Mouse (Mus musculus) kidney, postnatal 4 days (tissue): ENCODE results near the gene 1110059G10Rik.

Source experiments
- DNase-seq, 2 experiments: peaks; one replicate each; pipeline ENCODE4 v3.0.0; 2021; ENCODE audit warnings: mixed read lengths in 2 of 2

Gene 1110059G10Rik

GRCm38 (mm10) chr9:122950643-122951475 is at the start of gene 1110059G10Rik, which contains the start of gene Kif15:
Gene 1110059G10Rik (minus strand): TSS chr9:122951000.
Gene Kif15 (plus strand): TSS chr9:122951046.
- peak; percentile 96 for DNase-seq

DNA sequence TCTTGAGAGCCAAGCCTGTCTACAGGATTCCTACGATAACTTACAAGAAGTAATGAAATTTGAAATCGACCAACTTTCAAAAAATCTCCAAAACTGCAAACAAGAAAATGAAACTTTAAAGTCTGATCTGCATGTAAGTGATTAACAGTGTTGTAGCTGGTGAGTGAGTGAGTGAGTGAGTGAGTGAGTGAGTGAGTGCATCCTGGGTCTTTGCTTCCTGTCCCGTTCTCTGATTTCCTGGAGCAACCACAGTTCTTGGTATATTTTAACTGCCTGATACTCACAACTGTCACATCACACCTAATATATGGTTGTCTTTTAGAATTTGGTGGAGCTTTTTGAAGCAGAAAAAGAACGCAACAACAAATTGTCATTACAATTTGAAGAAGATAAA is 48.4 kb upstream of the 1110059G10Rik start:
- no peak for DNase-seq

GRCm38 (mm10) chr9:122998406-122999192 is 47.8 kb upstream of the 1110059G10Rik start:
- DNase-seq, result no peak

DNA sequence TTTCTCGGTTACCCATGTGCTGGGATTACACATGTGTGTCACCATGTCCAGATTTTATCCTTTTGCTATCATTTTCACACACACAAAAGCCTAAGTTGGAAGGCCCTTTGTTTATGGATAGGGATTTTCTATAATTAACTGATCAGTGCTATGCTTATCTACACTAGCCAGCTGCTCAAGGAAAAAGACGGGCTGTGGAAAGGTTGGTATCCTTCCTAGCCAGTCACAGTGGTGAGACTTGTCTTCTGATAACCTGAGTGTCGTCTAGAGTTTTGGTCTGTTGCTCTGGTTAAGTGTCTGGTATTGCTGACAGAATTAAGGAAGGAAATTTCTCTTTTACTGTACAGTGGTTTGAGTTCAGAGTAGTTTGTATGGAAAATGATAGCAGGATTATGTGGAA is 21.9 kb downstream of the 1110059G10Rik start:
- DNase-seq, result no peak

DNA sequence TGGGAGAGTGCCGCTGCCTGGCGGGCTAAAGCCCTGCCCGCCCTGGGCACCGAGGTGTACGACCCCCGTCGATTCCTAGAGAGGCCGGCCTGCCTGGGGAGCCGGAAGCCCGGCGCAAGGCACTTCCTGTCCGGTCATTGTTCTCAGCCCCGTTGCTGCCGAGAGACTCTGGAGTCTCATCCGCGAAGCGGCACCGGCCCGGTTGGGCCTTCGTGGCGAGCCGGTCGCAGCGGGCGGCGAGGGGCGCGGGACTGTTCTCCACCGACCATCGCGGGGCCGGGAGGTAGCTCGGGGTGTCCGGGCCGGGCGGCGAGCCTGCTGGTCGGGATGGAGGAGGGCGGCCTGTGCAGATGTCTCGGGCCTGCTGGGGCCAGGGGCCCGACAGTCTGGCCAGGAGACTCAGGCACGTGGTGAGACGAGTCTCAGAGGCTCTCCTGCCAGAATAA is 27.8 kb downstream of the 1110059G10Rik start, which contains the start of gene Zfp105:
TSS of gene Zfp105 (plus strand) at position 137 of the 446 bp plus-strand sequence.
- DNase-seq, result peak; percentile 82 to 90

DNA sequence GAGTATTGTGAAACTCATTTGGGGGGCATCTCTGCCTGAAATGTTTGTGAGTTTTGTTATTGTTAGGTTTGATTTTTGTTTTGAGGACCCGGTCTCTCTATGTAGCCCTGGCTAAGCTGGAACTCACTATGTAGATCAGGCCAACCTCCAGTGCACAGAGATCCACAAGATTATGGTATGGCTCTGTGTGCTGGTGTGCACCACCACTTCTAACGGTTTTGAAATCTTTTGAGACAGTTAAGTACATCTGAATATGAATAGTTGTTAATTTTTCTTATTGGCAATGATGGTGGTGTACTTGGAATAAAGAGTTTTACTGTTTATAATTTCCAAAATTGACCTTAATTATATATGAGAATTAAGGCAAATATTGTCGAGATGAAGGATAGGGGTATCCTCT is 28.4 kb downstream of the 1110059G10Rik start:
- no peak for DNase-seq

DNA sequence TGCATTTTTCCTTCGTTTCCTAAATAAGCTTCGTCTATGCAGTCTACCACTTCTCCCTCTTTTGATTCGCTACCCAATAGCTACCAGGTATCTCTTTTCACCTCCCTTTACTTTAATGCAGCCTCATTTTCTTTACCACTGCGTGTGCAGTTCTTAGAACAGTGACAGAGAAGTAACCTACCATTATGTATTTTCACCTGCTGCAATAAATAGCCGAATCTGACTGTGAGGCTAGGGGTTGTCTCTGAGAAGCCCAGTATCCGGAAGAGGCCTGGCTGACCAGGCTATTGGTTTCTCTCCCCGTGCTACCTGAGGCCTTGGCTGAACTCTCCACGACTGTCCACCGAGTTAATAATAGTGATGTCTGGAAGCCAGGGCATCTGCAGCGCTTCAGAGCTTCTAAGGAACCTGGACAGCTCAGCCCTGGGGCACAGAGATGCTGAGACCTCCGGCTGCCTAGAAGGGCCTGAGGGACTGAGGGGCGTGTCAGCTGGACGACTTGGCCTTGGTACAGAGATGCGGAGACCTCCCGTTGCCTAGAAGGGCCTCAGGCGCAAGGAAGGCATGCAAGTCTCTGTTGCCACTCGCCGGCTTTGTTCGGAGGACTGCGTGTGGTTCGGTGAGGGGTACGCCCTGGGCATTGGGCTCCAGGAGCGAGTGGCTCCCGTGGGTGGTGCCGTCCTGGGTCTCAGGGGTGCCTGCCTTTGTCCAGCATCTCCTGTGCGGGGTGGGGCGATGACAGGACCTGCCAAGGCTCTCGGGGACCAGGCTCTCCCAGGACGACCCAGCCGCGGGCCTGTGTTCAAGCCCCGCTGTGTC is 47.9 kb downstream of the 1110059G10Rik start:
- DNase-seq, result peak; percentile 85 to 90

DNA sequence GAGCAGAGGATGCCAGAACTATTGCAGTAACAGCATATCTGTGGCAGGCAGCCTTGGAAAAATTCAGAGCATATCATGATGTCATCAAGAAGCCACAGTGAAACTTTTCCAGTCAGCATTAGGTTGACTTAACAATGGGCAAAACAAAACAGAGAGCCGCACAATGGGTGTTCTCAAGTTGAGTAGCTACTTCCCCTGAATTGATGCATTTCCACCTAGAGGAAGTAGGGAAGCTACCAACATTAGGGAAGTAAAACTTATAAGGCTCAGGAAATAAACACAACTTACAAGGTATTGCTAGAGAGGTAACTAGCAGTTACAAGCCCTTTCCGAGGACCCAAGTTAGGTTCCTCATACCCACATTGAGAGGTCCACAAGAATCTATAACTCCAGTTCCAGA is 49.8 kb downstream of the 1110059G10Rik start:
- no peak for DNase-seq
